Mouse (Mus musculus): ENCODE results near the gene Zc3hav1. TPM values are rescaled to one million over a fixed set of nuclear protein-coding genes. Genes with fewer than 3 reads are reported as not detected.

Gene Zc3hav1
- total RNA-seq, 2 experiments from 2014 or later = 12.6 to 15.3 TPM

GRCm38 (mm10) chr6:38309741-38310140, 44.7 kb downstream of the Zc3hav1 start:
- DNase-seq (ENCODE audit: low spot score) = no peak
- intact Hi-C loops (cut with DNase I) = no loop called here

DNA sequence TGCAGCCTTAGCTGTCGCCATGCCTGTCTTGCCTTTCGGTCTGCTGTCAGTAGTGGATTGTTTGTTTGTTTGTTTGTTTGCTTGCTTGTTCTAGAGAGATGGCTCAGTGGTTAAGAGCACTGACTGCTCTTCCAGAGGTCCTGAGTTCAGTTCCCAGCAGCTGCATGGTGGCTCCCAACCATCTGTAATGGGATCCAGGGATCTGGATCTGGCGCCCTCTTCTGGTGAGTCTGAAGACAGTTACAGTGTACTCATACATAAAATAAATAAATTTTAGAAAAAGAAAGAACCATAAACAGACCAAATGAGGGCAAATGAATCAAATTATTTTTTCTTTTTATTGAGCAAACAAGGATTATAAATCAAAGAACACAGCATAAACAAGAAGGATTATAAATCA, 49.4 kb downstream of the Zc3hav1 start:
- intact Hi-C loops (cut with DNase I) = no loop called here
- no peak for DNase-seq (ENCODE audit: low spot score)

GRCm38 (mm10) chr6:38298761-38299401, 55.5 kb downstream of the Zc3hav1 start, which contains the start of gene Zc3hav1l:
Gene Zc3hav1l (minus strand): TSS chr6:38299259.
- peak; percentile 56 for DNase-seq (ENCODE audit: low spot score)
- intact Hi-C loops (cut with DNase I) = loop anchor here (5.0 kb wide), 1 partner anchor 58 kb away; no protein-coding TSS in a partner anchor

DNA sequence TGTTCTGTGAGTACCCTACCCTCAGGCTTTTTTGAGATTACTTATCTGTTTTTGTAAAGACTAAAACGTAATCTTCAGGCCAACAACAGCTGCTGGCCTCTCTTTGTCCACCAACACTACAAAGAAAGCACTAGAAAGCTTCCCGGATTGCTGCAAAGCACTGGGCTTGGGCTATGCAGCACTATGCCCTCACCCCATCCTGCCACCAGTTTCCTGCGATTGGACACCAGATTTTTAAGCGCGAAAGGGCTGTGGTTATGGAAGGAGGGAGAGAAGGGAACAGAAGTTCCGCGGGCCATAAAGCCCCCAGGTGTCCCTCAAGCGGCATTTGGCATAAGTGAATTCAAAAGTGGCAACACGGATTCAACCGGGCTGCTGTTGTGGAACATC, 56.2 kb downstream of the Zc3hav1 start:
- no peak for DNase-seq (ENCODE audit: low spot score)
- intact Hi-C loops (cut with DNase I) = loop anchor here (5.0 kb wide), 1 partner anchor 59 kb away; no protein-coding TSS in a partner anchor

GRCm38 (mm10) chr6:38297580-38298245, 56.7 kb downstream of the Zc3hav1 start:
- intact Hi-C loops (cut with DNase I) = loop anchor here (5.0 kb wide), 1 partner anchor 60 kb away; no protein-coding TSS in a partner anchor

DNA sequence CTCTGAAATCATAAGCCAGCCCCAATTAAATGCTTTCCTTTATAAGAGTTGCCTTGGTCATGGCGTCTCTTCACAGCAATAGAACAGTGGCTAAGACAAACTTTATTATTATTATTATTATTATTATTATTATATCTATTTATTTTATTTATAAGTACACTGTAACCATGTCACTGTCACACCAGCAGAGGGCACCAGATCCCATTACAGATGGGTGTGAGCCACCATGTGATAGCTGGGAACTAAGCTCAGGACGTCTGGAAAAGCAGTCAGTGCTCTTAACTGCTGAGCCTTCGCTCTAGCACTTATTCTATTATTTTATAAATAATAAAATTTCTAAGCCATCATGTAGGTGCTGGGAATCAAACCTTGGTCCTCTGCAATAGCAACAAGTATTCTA, 60.7 kb downstream of the Zc3hav1 start:
- DNase-seq (ENCODE audit: low spot score) = no peak
- intact Hi-C loops (cut with DNase I) = no loop called here

More at GRCm38 (mm10) chr6:38297580-38298245, 56.7 kb downstream of the Zc3hav1 start:
- DNase-seq (ENCODE audit: low spot score) = no peak

DNA sequence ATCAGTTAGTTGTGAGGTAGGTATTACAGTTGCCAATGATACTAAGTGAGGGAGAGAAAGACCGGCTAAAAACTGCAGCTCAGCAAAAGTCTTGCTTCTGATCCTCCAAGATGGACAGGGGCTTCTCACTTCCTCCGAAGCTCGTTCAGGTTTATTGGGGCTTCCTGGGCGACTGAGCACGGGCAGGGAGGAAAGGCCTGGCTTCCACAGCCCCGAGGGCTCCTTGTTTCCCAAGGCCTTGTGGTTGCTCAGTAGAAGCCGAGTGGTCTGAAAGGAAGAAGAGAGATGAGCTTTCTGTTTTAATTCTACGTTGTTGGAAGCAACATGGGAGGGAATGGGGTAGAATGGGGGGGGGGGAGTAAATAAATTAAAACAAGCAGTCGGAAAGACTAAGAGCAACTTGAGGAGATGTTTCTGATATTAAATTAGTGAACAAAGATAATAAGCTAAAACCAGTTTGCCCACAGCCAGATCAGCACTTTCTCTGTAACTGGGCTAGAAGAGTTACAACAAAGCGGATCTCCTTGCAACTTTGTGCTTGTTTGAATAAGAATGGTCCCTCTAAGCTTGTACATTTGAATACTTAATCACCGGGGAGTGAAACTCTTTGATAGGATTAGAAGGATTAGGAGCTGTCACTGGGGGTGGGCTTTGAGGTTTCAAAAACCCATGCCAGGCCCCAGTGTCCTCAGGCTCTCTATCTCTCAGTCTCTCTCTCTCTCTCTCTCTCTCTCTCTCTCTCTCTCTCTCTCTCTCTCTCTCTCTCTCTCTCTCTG, 61.3 kb downstream of the Zc3hav1 start:
- intact Hi-C loops (cut with DNase I) = no loop called here
- DNase-seq (ENCODE audit: low spot score) = no peak

DNA sequence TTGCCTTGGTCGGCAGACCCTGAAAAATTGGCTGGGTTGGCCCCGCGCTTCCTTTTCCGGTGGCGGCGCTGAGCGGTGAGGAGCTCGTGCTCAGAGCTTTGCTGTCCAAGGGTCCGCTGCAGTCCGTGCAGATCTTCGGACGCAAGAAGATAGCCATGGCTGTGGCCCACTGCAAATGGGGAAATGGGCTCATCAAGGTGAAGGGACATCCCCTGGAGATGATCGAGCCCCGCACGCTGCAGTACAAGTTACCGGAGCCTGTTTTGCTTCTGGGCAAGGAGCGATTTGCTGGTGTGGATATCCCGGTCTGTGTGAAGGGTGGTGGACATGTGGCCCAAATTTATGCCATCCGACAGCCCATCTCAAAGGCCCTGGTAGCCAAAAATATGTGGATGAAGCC, 70.0 kb downstream of the Zc3hav1 start:
- no peak for DNase-seq (ENCODE audit: low spot score)
- intact Hi-C loops (cut with DNase I) = no loop called here

DNA sequence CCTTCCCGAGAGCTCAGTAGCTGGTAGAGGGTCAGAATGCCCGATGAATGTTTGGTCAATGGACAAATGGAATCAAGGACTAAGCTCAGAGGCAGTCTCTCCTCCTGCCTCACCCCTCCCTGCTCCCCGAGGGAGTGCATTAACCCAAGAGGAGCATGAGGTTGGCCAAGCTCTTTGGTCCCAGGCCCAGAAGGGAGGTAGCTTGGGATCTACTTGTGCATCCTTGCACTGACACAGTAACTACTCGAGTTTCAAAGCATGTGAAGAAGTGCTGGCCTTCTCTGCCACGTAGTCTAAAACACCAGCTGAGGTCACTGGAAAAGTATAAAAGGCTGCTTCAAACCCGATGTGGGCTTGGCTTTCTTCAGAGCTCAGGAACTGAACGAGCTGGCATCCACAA, 89.9 kb downstream of the Zc3hav1 start:
- DNase-seq (ENCODE audit: low spot score) = no peak
- intact Hi-C loops (cut with DNase I) = no loop called here

DNA sequence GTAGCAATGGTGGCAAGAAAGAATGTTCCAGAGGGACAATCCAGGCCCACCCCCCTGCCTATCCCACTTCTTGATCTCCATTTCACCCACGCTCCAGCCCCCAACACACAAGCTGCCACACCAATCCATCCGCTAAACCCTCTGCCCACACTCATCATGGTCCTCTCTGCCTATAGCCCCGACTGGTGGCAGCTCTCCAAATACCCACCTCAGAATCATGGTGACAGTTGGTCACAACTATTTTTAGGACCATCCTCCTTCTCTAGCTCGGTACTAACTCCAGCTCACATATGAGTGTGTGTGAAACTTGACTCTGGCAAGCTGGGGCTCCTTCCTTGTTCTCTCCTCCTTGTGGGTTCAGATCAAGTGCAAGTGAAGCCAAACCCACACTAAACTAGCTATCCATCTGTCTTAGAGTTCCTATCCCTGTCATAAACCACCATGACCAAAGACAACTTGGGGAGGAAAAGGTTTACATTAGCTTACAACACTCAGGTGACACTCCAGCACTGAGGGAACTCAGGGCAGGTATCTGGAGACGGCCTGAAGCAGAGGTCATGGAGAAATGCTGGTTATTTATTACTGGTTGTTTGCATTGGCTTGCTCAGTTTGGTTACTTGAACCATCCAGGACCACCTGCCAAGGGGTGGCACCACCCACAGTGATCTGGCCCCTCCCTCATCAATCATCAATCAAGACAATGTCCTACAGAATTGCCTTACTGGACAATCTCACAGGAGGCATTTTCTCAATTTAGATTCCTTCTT, 90.8 kb downstream of the Zc3hav1 start:
- intact Hi-C loops (cut with DNase I) = no loop called here
- no peak for DNase-seq (ENCODE audit: low spot score)

DNA sequence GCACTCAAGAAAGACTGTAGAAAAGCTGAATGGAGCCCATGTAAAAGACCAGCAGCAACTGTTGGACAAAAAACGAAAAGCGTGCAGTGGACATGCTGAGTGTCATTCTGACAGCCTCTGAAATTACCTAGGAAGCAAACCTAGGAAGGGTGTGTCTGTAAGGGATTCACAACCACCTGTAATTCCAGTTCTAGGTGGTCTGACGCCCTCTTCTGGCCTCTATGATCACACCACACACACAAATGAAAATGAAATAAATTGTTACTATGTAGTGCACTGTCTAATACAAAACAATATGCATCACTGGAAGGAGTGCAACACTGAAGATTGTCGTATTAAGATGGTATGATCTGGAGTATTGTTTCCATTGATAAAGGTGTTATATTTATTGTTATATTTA, 92.5 kb downstream of the Zc3hav1 start:
- DNase-seq (ENCODE audit: low spot score) = no peak
- intact Hi-C loops (cut with DNase I) = no loop called here

GRCm38 (mm10) chr6:38257506-38257905, 96.9 kb downstream of the Zc3hav1 start:
- DNase-seq (ENCODE audit: low spot score) = no peak
- intact Hi-C loops (cut with DNase I) = no loop called here

GRCm38 (mm10) chr6:38256793-38257192, 97.6 kb downstream of the Zc3hav1 start:
- DNase-seq (ENCODE audit: low spot score) = no peak
- intact Hi-C loops (cut with DNase I) = no loop called here

GRCm38 (mm10) chr6:38255794-38256193, 98.6 kb downstream of the Zc3hav1 start:
- DNase-seq (ENCODE audit: low spot score) = no peak
- intact Hi-C loops (cut with DNase I) = loop anchor here (2.0 kb wide), 1 partner anchor 97 kb away; no protein-coding TSS in a partner anchor

Other genes with a start within 250 kb of the Zc3hav1 start
- gene Tmem213, start 245.3 kb downstream of the Zc3hav1 start, total RNA-seq (2021) = not detected
- 1 to 10 TPM; 2.1 to 3.4 TPM for gene Atp6v0a4, start 230.0 kb downstream of the Zc3hav1 start, total RNA-seq (2021)
- 1 to 10 TPM; 1.2 to 1.7 TPM for gene D630045J12Rik, start 100.6 kb downstream of the Zc3hav1 start, total RNA-seq (2021)
- 1 to 10 TPM; 1.6 to 2.4 TPM for gene Zc3hav1l, start 55.3 kb downstream of the Zc3hav1 start, total RNA-seq (2021)
- gene Ttc26, start 26.9 kb upstream of the Zc3hav1 start, total RNA-seq (2021) = 1 to 10 TPM; 2.2 to 2.5 TPM
- gene Ubn2, start 79.3 kb upstream of the Zc3hav1 start, total RNA-seq (2021) = 10 to 100 TPM; 20.7 to 21.5 TPM
- 100 to 1,000 TPM; 231 to 256 TPM for gene Fmc1, start 178.9 kb upstream of the Zc3hav1 start, total RNA-seq (2021)
- 10 to 100 TPM; 91.0 to 98.8 TPM for gene Luc7l2, start 196.7 kb upstream of the Zc3hav1 start, total RNA-seq (2021)

Data from heart, postnatal 25 days (tissue).